Mouse (Mus musculus) ovary, postnatal 14 days (tissue): Measurements from ENCODE around the gene Rexo1.

Experiments
- DNase-seq: peaks from one replicate; pipeline ENCODE4 v3.0.0; 2022; ENCODE audit warnings: low spot score

Rexo1 gene

GRCm38 (mm10) chr10:80504724-80505123 is 56.6 kb downstream of the Rexo1 start:
- DNase-seq = no peak

- no peak for DNase-seq
Observed at GRCm38 (mm10) chr10:80503599-80504220, 57.6 kb downstream of the Rexo1 start.

- no peak for DNase-seq
Observed at GRCm38 (mm10) chr10:80502819-80503314, 58.5 kb downstream of the Rexo1 start.

GRCm38 (mm10) chr10:80502291-80502690 is 59.1 kb downstream of the Rexo1 start:
- DNase-seq = no peak

- no peak for DNase-seq
Observed at GRCm38 (mm10) chr10:80496421-80496820, 64.9 kb downstream of the Rexo1 start.

- no peak for DNase-seq
Observed at GRCm38 (mm10) chr10:80495901-80496300, 65.5 kb downstream of the Rexo1 start.

GRCm38 (mm10) chr10:80494732-80495131 is 66.6 kb downstream of the Rexo1 start, which contains the start of gene Onecut3:
Gene Onecut3 (plus strand): TSS chr10:80494835.
- DNase-seq = no peak
